Mouse (Mus musculus): ENCODE data around the gene Gm32687.
"Not testable (repeated sequence)": the region's sequence is repeated elsewhere in the genome, so short reads cannot be mapped to it uniquely, and the experiment has no call there.

The Gm32687 gene

GRCm38 (mm10) chr10:81863409-81864407 is at the start of gene Gm32687:
Gene Gm32687 (plus strand): TSS chr10:81863934.
- in situ Hi-C loops (cut with MboI; ENCODE audit: low sequenced_read_pairs): not testable (repeated sequence)

GRCm38 (mm10) chr10:81846219-81846618 is 17.5 kb upstream of the Gm32687 start:
- in situ Hi-C loops (cut with MboI; ENCODE audit: low sequenced_read_pairs): not testable (repeated sequence)

DNA sequence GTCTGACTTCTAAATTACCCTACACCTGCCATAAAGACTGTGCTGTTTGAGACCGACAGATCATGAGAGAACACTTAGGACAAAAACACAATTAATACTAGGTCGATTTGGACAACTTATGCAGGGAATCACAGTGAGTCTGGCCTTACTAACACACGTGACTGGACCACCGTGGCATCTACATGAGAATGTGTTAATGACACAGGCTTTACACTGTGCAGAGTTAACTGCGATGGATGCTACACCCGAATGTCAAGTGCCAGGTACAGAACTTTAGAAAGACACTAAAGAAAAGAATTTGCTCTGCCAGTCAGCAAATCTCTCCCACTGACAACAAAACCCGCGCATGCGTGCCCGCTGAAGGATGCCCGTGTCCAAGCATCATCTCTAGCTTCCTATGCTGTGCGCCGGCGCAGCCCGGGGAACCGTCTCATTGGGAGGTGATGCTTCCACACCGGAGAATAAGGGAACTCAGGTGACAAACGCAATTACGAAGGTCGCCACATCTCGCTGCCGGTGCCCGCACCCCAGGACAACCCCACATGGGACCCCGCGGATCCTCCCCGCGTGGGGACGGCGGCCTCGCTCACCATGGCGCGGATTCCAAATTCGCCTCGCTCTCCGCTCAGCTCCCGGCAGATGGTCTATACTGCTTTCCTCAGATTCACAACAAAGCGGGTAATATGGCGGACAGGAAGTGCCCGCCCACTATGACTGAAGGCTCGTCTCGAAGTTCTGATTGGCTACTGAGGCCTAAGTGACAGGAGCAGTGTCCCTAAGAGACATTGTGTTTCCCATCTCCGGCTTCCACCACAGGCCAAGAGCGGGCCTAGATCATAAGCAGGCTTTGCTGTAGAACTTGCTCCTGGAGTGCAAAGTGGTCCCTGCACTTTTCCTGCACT is 66.4 kb downstream of the Gm32687 start, which contains the start of gene Zfp781:
TSS of gene Zfp781 (minus strand) at position 639 of the 902 bp plus-strand sequence.
- in situ Hi-C loops (cut with MboI; ENCODE audit: low sequenced_read_pairs): not testable (repeated sequence)

Data from CH12F3 (cell line).